9 mouse cellular contexts compared by ENCODE assay signal in the genomic region with DNA sequence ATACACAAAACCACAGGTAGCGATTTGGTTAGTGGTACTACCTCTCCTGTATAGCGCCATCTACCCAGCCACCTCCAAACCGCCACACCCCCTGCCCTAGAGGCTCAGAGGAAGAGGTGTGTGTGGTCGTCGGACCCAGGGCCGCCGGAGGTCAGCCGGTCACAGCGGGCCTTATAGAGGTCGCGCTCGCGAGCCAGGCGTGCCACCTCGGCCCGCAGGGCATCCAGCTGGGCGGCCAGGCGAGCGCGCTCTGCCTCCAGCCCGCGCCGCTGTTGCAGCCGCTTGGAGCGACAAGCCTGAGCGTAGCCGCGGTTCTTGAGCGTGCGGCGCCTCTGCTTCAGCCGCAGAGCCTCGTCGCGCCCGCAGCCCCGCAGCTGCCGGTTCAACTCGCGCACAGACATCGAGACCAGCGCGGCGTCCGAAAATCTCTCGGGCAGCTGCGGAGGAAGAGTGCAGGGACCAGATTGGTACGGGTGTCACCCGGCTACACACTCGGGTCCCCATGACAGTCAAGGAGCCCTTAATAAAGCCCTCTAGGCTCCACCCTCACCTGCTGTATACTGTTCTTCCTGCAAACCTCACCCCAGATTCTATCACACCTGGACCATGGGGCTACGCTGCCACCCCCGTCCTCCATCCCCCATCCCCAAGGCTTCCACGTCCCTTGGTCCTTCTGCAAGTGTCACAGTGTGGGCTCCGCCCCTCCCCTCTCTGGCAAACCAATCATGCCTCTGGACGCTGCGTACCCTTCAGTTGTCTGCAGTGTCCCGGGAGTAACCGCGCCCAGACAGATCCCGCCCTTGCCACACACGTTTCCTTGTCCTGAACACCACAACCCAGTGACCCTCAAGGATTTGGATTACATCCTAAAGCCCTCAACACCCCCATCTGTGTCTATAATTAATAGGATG. TPM values are rescaled to one million over a fixed set of nuclear protein-coding genes. Genes with fewer than 3 reads are reported as not detected.
DNase-seq lines count a peak whose midpoint lies in the region; ATAC-seq and TF ChIP-seq lines count a peak whose summit lies in the region.
"Had no signal": no experiment of that assay in that cellular context is flagged by ENCODE, and none has a peak within 500 bp of the region (broad histone marks: within the 10 kb centered on the region; RNA-seq: fewer than 3 reads in every experiment).

No protein-coding gene starts in this region.

- H3K27ac ChIP-seq in limb, embryonic 15.5 days, result no peak overlapping the region
- peak overlapping the region; percentile 80 for H3K27ac ChIP-seq in neural tube, embryonic 13.5 days (replicated peaks)

- H3K9ac ChIP-seq in limb, embryonic 15.5 days, result peak overlapping the region; percentile 33; the same call in 1 of the 2 replicates
- H3K9ac ChIP-seq in neural tube, embryonic 13.5 days, result peak overlapping the region; percentile 76

- under 1% methylated on average over 61 of the region's 61 CpGs for WGBS in limb, embryonic 15.5 days
- WGBS in neural tube, embryonic 13.5 days, result 1% methylated on average over 61 of the region's 61 CpGs

- peak overlapping the region; percentile 86 for H3K4me3 ChIP-seq in E14TG2a.4 (replicated peaks; ENCODE audit: low read length)
- H3K4me3 ChIP-seq in limb, embryonic 15.5 days, result peak overlapping the region; percentile 46
- H3K4me3 ChIP-seq in neural tube, embryonic 13.5 days, result peak overlapping the region; percentile 51

- DNase-seq in adrenal gland, adult 2 months, result peak; percentile 37
- no peak for DNase-seq in adrenal gland, postnatal 4 days (ENCODE audit: low spot score in 2 of 2)
- peak; percentile 27 for DNase-seq in heart, postnatal 4 days
- DNase-seq in layer of hippocampus, adult 9-11 months, result no peak

- H3K27me3 ChIP-seq in E14TG2a.4 (ENCODE audit: insufficient read depth, low read length), result peaks cover 88% of the 10 kb centered on the region
- peaks cover 65% of the 10 kb centered on the region for H3K27me3 ChIP-seq in limb, embryonic 15.5 days
- peaks cover 31% of the 10 kb centered on the region for H3K27me3 ChIP-seq in neural tube, embryonic 13.5 days

- TF ChIP-seq CTCF in E14TG2a.4 (conservative IDR thresholded peaks at IDR 0.05; ENCODE audit: low read length), result no peak

- no peaks in the 10 kb centered on the region for H3K36me3 ChIP-seq in E14TG2a.4 (ENCODE audit: insufficient read depth, low read length)
- H3K36me3 ChIP-seq in limb, embryonic 15.5 days, result no peaks in the 10 kb centered on the region
- no peaks in the 10 kb centered on the region for H3K36me3 ChIP-seq in neural tube, embryonic 13.5 days

- ATAC-seq in common myeloid progenitor, adult 5-6 weeks (replicated peaks; ENCODE audit: low read depth, poor library complexity, severe bottlenecking), result peak; percentile 45; the same call in 1 of the 2 replicates
- no peak for ATAC-seq in limb, embryonic 15.5 days (ENCODE audit: insufficient number of reproducible peaks, low FRiP score, low TSS enrichment, low read depth)
- peak; percentile 81 for ATAC-seq in neural tube, embryonic 13.5 days (ENCODE audit: low read depth)

- H3K4me1 ChIP-seq in E14TG2a.4 (replicated peaks; ENCODE audit: low read depth, low read length), result peaks cover 27% of the 10 kb centered on the region
- H3K4me1 ChIP-seq in limb, embryonic 15.5 days, result peaks cover 9% of the 10 kb centered on the region
- peaks cover 29% of the 10 kb centered on the region for H3K4me1 ChIP-seq in neural tube, embryonic 13.5 days (replicated peaks)

- H3K4me2 ChIP-seq in limb, embryonic 15.5 days, result peak overlapping the region; percentile 86
- peak overlapping the region; percentile 87 for H3K4me2 ChIP-seq in neural tube, embryonic 13.5 days

- H3K9me3 ChIP-seq in E14TG2a.4 (ENCODE audit: low read length), result no peaks in the 10 kb centered on the region
- no peaks in the 10 kb centered on the region for H3K9me3 ChIP-seq in limb, embryonic 15.5 days
- H3K9me3 ChIP-seq in neural tube, embryonic 13.5 days, result no peaks in the 10 kb centered on the region

RNA-seq across cellular contexts. Expression of a gene that starts 4.1 kb away (rescaled TPM):
- not detected for total RNA-seq in adrenal gland, adult 2 months (2021)
- not detected in 2 replicates for polyA plus RNA-seq in adrenal gland, adult 2 months (2012; rRNA removed)
- not detected for total RNA-seq in adrenal gland, postnatal 4 days (2021)
- not detected in 2 replicates for total RNA-seq in common myeloid progenitor, adult 5-6 weeks (2017)
- total RNA-seq in heart, postnatal 4 days (2021), result not detected
- not detected in 2 replicates for polyA plus RNA-seq in limb, embryonic 15.5 days (2015; fragmentation: Nextera tagmentation; extraction: Ambion mirVana)
- polyA plus RNA-seq in neural tube, embryonic 13.5 days (2015; fragmentation: Nextera tagmentation; extraction: Ambion mirVana), result 0.07 TPM in 1 of 2 replicates, not detected in the other
- total RNA-seq: heart, postnatal 36 days had no signal

RNA-seq across cellular contexts. Expression of a gene that starts 10.5 kb away (rescaled TPM):
- not detected for total RNA-seq in adrenal gland, adult 2 months (2021)
- polyA plus RNA-seq in adrenal gland, adult 2 months (2012; rRNA removed), result 0.13 and 0.33 TPM in 2 replicates
- 1 to 10 TPM in 1 of 2 experiments, under 1 TPM in 1; 0.53 to 1.1 TPM for total RNA-seq in adrenal gland, postnatal 4 days (2021)
- not detected in 2 replicates for total RNA-seq in common myeloid progenitor, adult 5-6 weeks (2017)
- total RNA-seq in heart, postnatal 4 days (2021), result under 1 TPM in 1 of 2 experiments, not detected in 1; 0.12 TPM
- 0.36 and 0.54 TPM in 2 replicates for polyA plus RNA-seq in limb, embryonic 15.5 days (2015; fragmentation: Nextera tagmentation; extraction: Ambion mirVana)
- polyA plus RNA-seq in neural tube, embryonic 13.5 days (2015; fragmentation: Nextera tagmentation; extraction: Ambion mirVana), result 5.7 and 10.1 TPM in 2 replicates
- total RNA-seq: heart, postnatal 36 days had no signal

RNA-seq across cellular contexts. Expression of a gene that starts 19.4 kb away (rescaled TPM):
- total RNA-seq in adrenal gland, adult 2 months (2021), result 10 to 100 TPM; 21.3 to 28.6 TPM
- 47.7 and 50.9 TPM in 2 replicates for polyA plus RNA-seq in adrenal gland, adult 2 months (2012; rRNA removed)
- total RNA-seq in adrenal gland, postnatal 4 days (2021), result 10 to 100 TPM; 63.4 to 64.0 TPM
- total RNA-seq in common myeloid progenitor, adult 5-6 weeks (2017), result 47.8 and 51.1 TPM in 2 replicates
- 10 to 100 TPM; 19.7 to 21.5 TPM for total RNA-seq in heart, postnatal 4 days (2021)
- 32.4 and 34.3 TPM in 2 replicates for polyA plus RNA-seq in limb, embryonic 15.5 days (2015; fragmentation: Nextera tagmentation; extraction: Ambion mirVana)
- polyA plus RNA-seq in neural tube, embryonic 13.5 days (2015; fragmentation: Nextera tagmentation; extraction: Ambion mirVana), result 18.7 and 20.3 TPM in 2 replicates

RNA-seq across cellular contexts. Expression of a gene that starts 30.3 kb away (rescaled TPM):
- 1 to 10 TPM; 4.8 to 5.4 TPM for total RNA-seq in adrenal gland, adult 2 months (2021)
- polyA plus RNA-seq in adrenal gland, adult 2 months (2012; rRNA removed), result 11.0 and 14.8 TPM in 2 replicates
- total RNA-seq in adrenal gland, postnatal 4 days (2021), result 10 to 100 TPM; 19.6 to 25.4 TPM
- total RNA-seq in common myeloid progenitor, adult 5-6 weeks (2017), result 0.15 and 2.1 TPM in 2 replicates
- total RNA-seq in heart, postnatal 4 days (2021), result 1 to 10 TPM; 2.9 to 5.9 TPM
- 2.1 and 2.4 TPM in 2 replicates for polyA plus RNA-seq in limb, embryonic 15.5 days (2015; fragmentation: Nextera tagmentation; extraction: Ambion mirVana)
- 19.6 and 21.7 TPM in 2 replicates for polyA plus RNA-seq in neural tube, embryonic 13.5 days (2015; fragmentation: Nextera tagmentation; extraction: Ambion mirVana)

RNA-seq across cellular contexts. Expression of a gene that starts 39.1 kb away (rescaled TPM):
- 100 to 1,000 TPM; 102 to 157 TPM for total RNA-seq in adrenal gland, adult 2 months (2021)
- 107 and 139 TPM in 2 replicates for polyA plus RNA-seq in adrenal gland, adult 2 months (2012; rRNA removed)
- total RNA-seq in adrenal gland, postnatal 4 days (2021), result 10 to 100 TPM; 84.6 to 91.6 TPM
- total RNA-seq in common myeloid progenitor, adult 5-6 weeks (2017), result 41.6 and 79.5 TPM in 2 replicates
- 10 to 100 TPM; 60.8 to 63.0 TPM for total RNA-seq in heart, postnatal 4 days (2021)
- polyA plus RNA-seq in limb, embryonic 15.5 days (2015; fragmentation: Nextera tagmentation; extraction: Ambion mirVana), result 50.0 and 50.1 TPM in 2 replicates
- 109 and 126 TPM in 2 replicates for polyA plus RNA-seq in neural tube, embryonic 13.5 days (2015; fragmentation: Nextera tagmentation; extraction: Ambion mirVana)

Comparison
In these comparisons a context has a peak if more than half of its experiments do, and no peak if none do; other contexts are left out.
1. DNase-seq: peak in adrenal gland, adult 2 months (single experiment) and heart, postnatal 4 days (single experiment); none in adrenal gland, postnatal 4 days (0 of 2) and layer of hippocampus, adult 9-11 months (single experiment).
2. Peak in every context shown above with its lines, with median percentiles within 50 percentile points of each other: H3K4me3 ChIP-seq.